Comparison of ENCODE assay signal across 8 mouse cellular contexts in the genomic region with DNA sequence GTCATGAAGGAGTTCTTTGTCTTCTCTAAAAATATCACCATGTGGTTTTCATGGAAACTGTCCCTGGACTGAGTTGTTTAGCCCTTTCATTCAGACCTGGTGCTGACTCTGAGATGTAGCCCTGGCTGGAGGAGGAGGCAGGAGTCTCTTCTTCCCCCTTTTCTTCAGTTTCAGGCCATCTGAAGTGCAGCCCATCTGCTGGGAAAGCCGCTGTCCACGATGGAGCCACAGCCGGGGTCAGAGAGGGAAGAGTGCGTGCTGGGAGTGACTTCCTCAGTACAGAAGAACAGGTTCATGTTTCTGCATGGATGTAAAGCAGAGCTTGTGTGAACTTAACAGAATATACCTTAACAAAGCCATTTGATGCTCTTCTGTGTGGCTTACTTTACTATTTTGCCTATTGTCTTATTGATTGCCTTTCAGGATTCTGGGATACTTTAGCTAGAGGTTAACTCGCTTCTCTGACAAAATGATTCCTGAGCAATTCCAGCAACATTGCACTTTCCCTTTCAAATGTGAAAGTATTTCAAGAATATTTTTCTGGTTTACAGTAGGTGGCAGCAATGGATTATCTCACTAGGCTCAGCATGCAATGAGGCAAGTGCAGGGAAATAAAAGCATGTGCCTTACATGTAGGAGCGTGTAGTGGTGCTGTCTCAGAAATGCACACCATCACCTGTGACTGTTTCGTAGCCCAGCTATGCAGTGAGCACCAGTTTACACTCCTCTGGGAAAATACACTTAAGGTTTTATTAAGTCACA. TPM values are rescaled to one million over a fixed set of nuclear protein-coding genes. Genes with fewer than 3 reads are reported as not detected.
A peak's percentile ranks its signal among the peaks of the same experiment; 100 is the strongest.
DNase-seq lines count a peak whose midpoint lies in the region; ATAC-seq and TF ChIP-seq lines count a peak whose summit lies in the region.

No protein-coding gene starts in this region.

- no peak for TF ChIP-seq EP300 in liver, postnatal 0 days (IDR thresholded peaks at IDR 0.05; ENCODE audit: low read depth)
- no peak for TF ChIP-seq EP300 in stomach, postnatal 0 days (optimal IDR thresholded peaks at IDR 0.05)

- DNase-seq in embryo, embryonic 10 days (ENCODE audit: low spot score): peak; percentile 28
- no peak for DNase-seq in embryo, embryonic 11 days
- DNase-seq in liver, postnatal 0 days: no peak
- DNase-seq in liver, embryonic 11.5 days (ENCODE audit: low spot score): no peak
- no peak for DNase-seq in stomach, postnatal 0 days (ENCODE audit: low spot score)
- no peak for DNase-seq in gastrocnemius, postnatal 4 days (ENCODE audit: low spot score in 2 of 2)
- DNase-seq in kidney, adult 9 months: no peak

- H3K27me3 ChIP-seq in liver, postnatal 0 days (ENCODE audit: insufficient read depth, low read length): no peaks in the 10 kb centered on the region
- no peaks in the 10 kb centered on the region for H3K27me3 ChIP-seq in liver, embryonic 11.5 days (replicated peaks; ENCODE audit: control insufficient read depth, insufficient read depth, low read length)
- H3K27me3 ChIP-seq in stomach, postnatal 0 days (ENCODE audit: control insufficient read depth, insufficient read depth, low read length): no peaks in the 10 kb centered on the region

- ATAC-seq in liver, postnatal 0 days: no peak
- ATAC-seq in liver, embryonic 11.5 days (replicated peaks; ENCODE audit: low FRiP score): no peak
- ATAC-seq in granulocyte monocyte progenitor cell, adult 5-6 weeks (replicated peaks; ENCODE audit: poor library complexity, severe bottlenecking): peak; percentile 52
- peak; percentile 72 for ATAC-seq in stomach, postnatal 0 days (ENCODE audit: low FRiP score, low TSS enrichment)

- H3K4me2 ChIP-seq in liver, postnatal 0 days (ENCODE audit: low read depth, low read length): no peak overlapping the region
- no peak overlapping the region for H3K4me2 ChIP-seq in liver, embryonic 11.5 days
- H3K4me2 ChIP-seq in stomach, postnatal 0 days (replicated peaks; ENCODE audit: low read depth): no peak overlapping the region

- no peak overlapping the region for H3K27ac ChIP-seq in liver, postnatal 0 days (ENCODE audit: low read depth)
- H3K27ac ChIP-seq in liver, embryonic 11.5 days (ENCODE audit: low read depth, low read length): no peak overlapping the region
- H3K27ac ChIP-seq in stomach, postnatal 0 days (replicated peaks): no peak overlapping the region

- H3K4me1 ChIP-seq in liver, postnatal 0 days (ENCODE audit: insufficient read depth): no peaks in the 10 kb centered on the region
- no peaks in the 10 kb centered on the region for H3K4me1 ChIP-seq in liver, embryonic 11.5 days (replicated peaks; ENCODE audit: control insufficient read depth, insufficient read depth, low read length)
- H3K4me1 ChIP-seq in stomach, postnatal 0 days (replicated peaks; ENCODE audit: control insufficient read depth, insufficient read depth): no peaks in the 10 kb centered on the region

- H3K36me3 ChIP-seq in liver, postnatal 0 days (replicated peaks; ENCODE audit: insufficient read depth, low read length): no peaks in the 10 kb centered on the region
- H3K36me3 ChIP-seq in liver, embryonic 11.5 days (ENCODE audit: control insufficient read depth, insufficient read depth, low read length): no peaks in the 10 kb centered on the region
- H3K36me3 ChIP-seq in stomach, postnatal 0 days (ENCODE audit: control insufficient read depth, insufficient read depth, low read length): no peaks in the 10 kb centered on the region

- peak; percentile 57 for TF ChIP-seq CTCF in liver, postnatal 0 days (IDR thresholded peaks at IDR 0.05; ENCODE audit: low read depth)
- peak; percentile 85 for TF ChIP-seq CTCF in stomach, postnatal 0 days (IDR thresholded peaks at IDR 0.05; ENCODE audit: low read depth)

- H3K4me3 ChIP-seq in liver, postnatal 0 days (ENCODE audit: low read depth, low read length): no peak overlapping the region
- H3K4me3 ChIP-seq in liver, embryonic 11.5 days (ENCODE audit: low read depth, low read length): no peak overlapping the region
- H3K4me3 ChIP-seq in stomach, postnatal 0 days (ENCODE audit: low read depth, low read length): no peak overlapping the region

- H3K9ac ChIP-seq in liver, postnatal 0 days (replicated peaks): no peak overlapping the region
- no peak overlapping the region for H3K9ac ChIP-seq in liver, embryonic 11.5 days (ENCODE audit: low read depth, low read length)
- H3K9ac ChIP-seq in stomach, postnatal 0 days (ENCODE audit: low read length): no peak overlapping the region

- 43% methylated on average over 7 of the region's 7 CpGs for WGBS in liver, postnatal 0 days (ENCODE audit: insufficient replicate concordance)
- WGBS in liver, embryonic 11.5 days: 61% methylated on average over 7 of the region's 7 CpGs
- 38% methylated on average over 7 of the region's 7 CpGs for WGBS in stomach, postnatal 0 days

- no peaks in the 10 kb centered on the region for H3K9me3 ChIP-seq in liver, postnatal 0 days (ENCODE audit: low read length)
- H3K9me3 ChIP-seq in liver, embryonic 11.5 days (ENCODE audit: control insufficient read depth, low read length): no peaks in the 10 kb centered on the region
- no peaks in the 10 kb centered on the region for H3K9me3 ChIP-seq in stomach, postnatal 0 days (ENCODE audit: control insufficient read depth, low read length)

RNA-seq across cellular contexts. Expression of a gene that starts 42.3 kb away (rescaled TPM):
- 0.97 and 1.2 TPM in 2 replicates for polyA plus RNA-seq in liver, postnatal 0 days (2015; fragmentation: Nextera tagmentation; extraction: Ambion mirVana)
- 0.55 and 0.59 TPM in 2 replicates for polyA plus RNA-seq in liver, embryonic 11.5 days (2014; fragmentation: Nextera tagmentation; extraction: Ambion mirVana)
- 0.64 TPM in 1 of 2 replicates, not detected in the other for total RNA-seq in granulocyte monocyte progenitor cell, adult 5-6 weeks (2014; fragmentation: Nextera tagmentation)
- 0.22 TPM in 1 of 2 replicates, not detected in the other for total RNA-seq in granulocyte monocyte progenitor cell, adult 5-6 weeks (2017)
- polyA plus RNA-seq in stomach, postnatal 0 days (2015; fragmentation: Nextera tagmentation; extraction: Ambion mirVana): 0.40 and 0.50 TPM in 2 replicates
- total RNA-seq in gastrocnemius, postnatal 4 days (2021): under 1 TPM; 0.66 to 0.73 TPM

RNA-seq across cellular contexts. Expression of a gene that starts 48.9 kb away (rescaled TPM):
- 176 and 215 TPM in 2 replicates for polyA plus RNA-seq in liver, postnatal 0 days (2015; fragmentation: Nextera tagmentation; extraction: Ambion mirVana)
- polyA plus RNA-seq in liver, embryonic 11.5 days (2014; fragmentation: Nextera tagmentation; extraction: Ambion mirVana): 5.3 and 6.7 TPM in 2 replicates
- total RNA-seq in granulocyte monocyte progenitor cell, adult 5-6 weeks (2014; fragmentation: Nextera tagmentation): 1.8 and 5.1 TPM in 2 replicates
- 2.2 and 2.8 TPM in 2 replicates for total RNA-seq in granulocyte monocyte progenitor cell, adult 5-6 weeks (2017)
- 29.0 and 30.9 TPM in 2 replicates for polyA plus RNA-seq in stomach, postnatal 0 days (2015; fragmentation: Nextera tagmentation; extraction: Ambion mirVana)
- total RNA-seq in gastrocnemius, postnatal 4 days (2021): 1 to 10 TPM; 4.0 to 4.7 TPM

Comparison
In these comparisons a context has a peak if more than half of its experiments do, and no peak if none do; other contexts are left out.
1. ATAC-seq: peak in granulocyte monocyte progenitor cell, adult 5-6 weeks (single experiment) and stomach, postnatal 0 days (single experiment); none in liver, postnatal 0 days (single experiment) and liver, embryonic 11.5 days (single experiment).